Mouse (Mus musculus) megakaryocyte, embryonic 14.5 days (primary cell): ENCODE data around the gene Synj1.

Experiments
- FLI1 ChIP-seq: IDR thresholded peaks from 2 replicates; pipeline ENCODE4 v1.6.1; 2012; ENCODE audit warnings: low read length, inconsistent platforms, mixed read lengths
- GATA1 ChIP-seq: IDR thresholded peaks from 3 replicates; pipeline ENCODE4 v1.6.1; 2012; ENCODE audit warnings: mixed read lengths, low read length, inconsistent platforms, borderline replicate concordance

DNA sequence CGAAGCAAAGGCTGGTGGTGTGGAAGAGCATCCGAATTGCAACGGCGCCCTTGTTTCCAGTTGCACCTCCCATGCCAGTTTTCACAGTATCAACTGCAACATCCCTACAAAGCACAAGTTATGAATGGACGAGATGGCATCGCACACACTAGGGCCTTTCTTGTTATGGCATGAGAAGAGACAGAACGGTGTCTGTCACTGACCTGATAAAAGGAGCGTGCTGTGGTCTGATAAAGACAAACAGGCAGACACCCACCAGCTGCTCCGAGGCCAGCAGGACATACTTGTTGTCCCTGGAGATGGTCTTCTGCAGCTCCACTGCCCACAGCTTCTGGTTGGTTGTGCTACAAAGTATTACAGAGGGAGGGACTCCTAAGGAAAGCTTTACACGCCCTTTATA lies 46.8 kb downstream of the Synj1 start:
- TF ChIP-seq GATA1 (no peak), FLI1 (no peak)
